Mouse (Mus musculus) embryo, embryonic 9.5 days (tissue): ENCODE data around the gene Nacc2.

Experiments used
- DNase-seq: peaks from one replicate; pipeline ENCODE4 v3.0.0-alpha.2; 2017; ENCODE audit errors: extremely low spot score

The Nacc2 gene

GRCm38 (mm10) chr2:26055046-26055746, 67.8 kb downstream of the Nacc2 start:
- peak; percentile 84 for DNase-seq

- DNase-seq: no peak
These were observed 70.2 kb downstream of the Nacc2 start for GRCm38 (mm10) chr2:26052806-26053205.

GRCm38 (mm10) chr2:26048816-26049215, 74.2 kb downstream of the Nacc2 start:
- DNase-seq: no peak

DNA sequence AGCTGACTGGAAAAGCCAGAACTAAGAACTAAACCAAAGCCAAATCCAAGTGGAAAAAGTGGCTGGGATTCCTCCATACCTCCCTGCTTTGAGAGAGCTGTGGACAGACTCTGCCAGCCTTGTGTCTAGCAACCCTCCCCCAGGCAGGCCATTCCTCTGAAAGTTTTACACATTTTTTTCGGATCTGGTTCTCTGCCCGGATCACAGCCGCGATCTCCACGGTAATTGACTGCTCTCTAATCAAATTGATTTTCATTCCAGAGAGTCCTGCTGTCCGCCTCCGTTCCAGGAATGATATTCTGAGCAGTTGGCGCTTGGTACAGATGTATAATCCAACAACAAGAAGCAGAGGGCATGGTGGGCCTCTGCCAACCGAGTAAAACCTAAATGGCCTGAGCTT, 78.8 kb downstream of the Nacc2 start:
- DNase-seq: no peak

DNA sequence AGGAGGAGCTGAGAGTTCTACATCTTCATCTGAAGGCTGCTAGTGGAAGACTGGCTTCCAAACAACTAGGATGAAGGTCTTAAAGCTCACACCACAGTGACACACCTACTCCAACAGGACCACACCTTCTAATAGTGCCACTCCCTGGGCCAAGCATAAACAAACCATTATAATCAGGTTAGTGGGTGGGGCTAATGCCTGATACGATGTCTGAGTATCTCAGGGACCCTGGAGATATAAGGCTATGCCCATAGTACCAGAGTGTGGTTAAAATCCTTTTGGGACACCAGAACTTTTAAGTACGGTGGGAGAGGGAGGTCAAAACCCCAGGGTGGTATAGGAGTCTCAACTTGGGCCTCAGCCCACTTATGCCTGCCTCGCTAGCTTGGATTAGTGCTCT, 80.4 kb downstream of the Nacc2 start:
- no peak for DNase-seq

DNA sequence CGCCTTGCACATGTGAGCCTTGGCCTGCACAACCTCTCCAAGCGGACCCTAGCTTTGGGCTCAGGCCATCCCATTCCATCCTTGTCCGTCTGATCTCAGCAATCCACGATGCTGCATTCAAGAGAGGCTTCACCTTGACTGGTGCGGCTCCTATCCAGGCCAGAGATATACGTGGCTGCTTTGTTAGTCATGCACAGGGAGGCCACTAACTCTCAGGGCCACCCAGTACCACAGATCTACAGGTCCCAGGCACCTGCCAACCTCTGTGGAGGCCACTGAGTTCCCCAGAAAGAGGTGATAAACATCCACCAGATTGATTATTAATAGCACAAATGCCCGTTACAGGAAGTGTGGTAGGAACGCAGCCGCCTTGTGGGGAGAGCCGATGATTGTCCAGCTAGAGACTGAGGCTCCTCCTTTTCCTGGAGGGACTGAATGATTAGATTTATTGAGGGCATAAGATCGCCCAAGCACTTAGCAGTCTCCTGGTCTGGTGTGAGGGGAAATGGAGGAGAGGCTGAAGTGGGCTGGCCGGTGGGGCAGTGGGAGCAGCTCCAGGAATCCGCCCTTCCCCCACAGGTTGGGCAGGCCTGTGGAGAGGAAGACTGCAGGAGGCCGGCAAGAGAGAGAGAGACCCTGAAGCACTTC, 81.7 kb downstream of the Nacc2 start:
- DNase-seq: no peak

DNA sequence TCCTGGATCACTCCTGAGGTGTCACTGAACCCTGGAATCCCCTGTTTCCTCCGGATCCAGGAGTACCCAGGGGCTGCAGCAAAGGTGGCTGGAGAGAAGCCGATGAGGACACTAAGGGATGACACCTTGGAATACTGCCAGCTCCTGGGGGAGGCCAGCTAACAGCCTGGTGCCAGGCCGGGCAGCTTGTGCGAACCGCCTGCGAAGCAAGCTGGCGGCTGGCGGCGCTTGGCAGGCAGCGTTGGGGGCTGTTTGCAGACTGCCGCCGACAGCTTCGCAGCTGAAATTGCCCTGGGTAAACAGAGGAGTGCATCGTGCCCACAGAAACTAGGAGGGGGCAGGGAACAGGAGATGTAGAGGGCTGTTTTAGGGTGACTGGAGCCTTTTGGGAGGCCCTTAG, 83.1 kb downstream of the Nacc2 start:
- no peak for DNase-seq

GRCm38 (mm10) chr2:26037386-26037785, 85.6 kb downstream of the Nacc2 start:
- DNase-seq: no peak

DNA sequence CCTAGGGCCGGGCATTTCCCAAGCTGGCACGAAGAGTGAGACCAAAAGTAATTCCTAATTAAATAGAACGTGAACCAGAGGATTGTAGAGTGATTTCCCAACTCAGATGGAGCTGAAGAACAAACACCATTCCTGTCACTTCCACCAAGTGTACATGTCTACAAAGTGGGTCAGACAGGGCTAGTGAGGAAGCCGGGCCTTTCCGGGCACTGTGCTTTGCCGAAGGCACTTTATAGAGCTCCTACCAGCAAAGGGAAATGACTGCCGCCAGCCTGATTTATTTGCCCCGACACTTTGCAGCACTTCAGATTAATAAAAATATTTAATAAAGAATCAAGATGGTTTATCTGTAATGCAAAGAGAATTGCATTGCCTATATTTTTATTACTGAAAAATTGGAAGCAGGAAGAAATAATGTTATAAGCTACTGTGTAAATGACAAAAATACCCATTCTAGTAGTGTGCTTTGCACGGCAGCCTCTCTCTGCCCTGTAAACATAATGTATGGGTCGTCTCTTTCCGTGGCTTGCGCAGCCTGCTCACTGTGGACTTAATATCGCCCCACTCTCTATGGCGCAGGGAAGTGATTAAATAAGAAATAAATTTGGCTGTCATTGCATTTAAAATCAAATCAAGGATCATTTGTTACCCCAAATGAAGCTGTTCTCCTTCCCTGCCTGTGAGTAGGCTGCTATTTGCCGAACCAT, 88.5 kb downstream of the Nacc2 start:
- DNase-seq: no peak

DNA sequence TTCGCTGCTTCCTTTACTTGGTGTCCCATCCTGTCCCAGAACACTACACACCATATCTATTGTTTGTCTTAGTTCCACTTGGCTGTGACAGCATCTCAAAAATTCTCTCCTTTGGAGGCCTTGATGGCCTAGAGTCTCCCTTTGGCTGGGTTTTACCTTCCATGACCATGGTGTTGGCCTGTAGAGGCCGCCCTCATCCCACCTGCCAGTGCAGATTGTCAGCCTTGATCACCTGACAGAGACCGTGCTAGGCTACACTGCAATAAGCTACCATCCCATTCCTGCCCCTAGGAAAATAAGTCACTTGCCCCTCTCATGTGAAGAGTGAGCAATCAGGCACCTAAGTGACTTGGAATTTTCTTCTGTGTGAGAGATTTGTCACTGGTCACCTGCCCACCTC, 92.7 kb downstream of the Nacc2 start:
- no peak for DNase-seq

GRCm38 (mm10) chr2:26024138-26025075, 98.6 kb downstream of the Nacc2 start:
- peak; percentile 60 for DNase-seq

DNA sequence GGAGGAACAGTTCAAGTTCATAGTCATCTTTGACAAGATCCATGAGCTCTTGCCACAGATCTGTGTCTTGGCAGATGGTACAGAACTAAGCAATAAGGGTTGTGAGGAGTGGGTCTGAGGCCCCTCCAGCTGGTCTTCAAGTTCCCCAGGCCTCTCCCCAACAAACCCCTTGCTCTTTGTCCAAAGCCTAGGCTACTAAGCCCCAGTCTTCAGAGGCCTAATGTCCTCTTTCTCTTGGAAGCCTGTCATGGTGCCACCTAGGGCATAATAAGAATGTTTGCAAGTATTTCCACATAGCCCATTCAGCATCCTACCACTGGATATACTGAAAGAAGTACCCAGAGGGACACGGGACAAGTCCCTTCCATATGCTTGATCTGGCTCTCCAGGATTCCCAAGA, 100.4 kb downstream of the Nacc2 start:
- no peak for DNase-seq

DNA sequence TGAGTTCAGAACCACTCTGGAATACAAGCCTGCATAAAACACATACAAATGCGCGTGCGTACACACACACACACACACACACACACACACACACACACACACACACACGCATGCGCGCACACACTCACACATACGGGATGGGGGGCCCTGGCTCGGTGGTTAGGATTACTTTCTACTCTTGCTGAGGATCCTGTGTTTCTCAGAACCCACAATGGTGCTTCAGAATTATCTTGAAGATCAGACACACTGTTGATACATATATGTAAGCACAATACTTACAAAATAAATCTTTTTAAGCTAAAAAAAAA, 100.8 kb downstream of the Nacc2 start:
- DNase-seq: no peak

- peak; percentile 92 for DNase-seq
These were observed 101.3 kb downstream of the Nacc2 start, which contains the start of gene Ubac1 for GRCm38 (mm10) chr2:26021561-26022257. Ubac1 (minus strand) TSS chr2:26021747.

DNA sequence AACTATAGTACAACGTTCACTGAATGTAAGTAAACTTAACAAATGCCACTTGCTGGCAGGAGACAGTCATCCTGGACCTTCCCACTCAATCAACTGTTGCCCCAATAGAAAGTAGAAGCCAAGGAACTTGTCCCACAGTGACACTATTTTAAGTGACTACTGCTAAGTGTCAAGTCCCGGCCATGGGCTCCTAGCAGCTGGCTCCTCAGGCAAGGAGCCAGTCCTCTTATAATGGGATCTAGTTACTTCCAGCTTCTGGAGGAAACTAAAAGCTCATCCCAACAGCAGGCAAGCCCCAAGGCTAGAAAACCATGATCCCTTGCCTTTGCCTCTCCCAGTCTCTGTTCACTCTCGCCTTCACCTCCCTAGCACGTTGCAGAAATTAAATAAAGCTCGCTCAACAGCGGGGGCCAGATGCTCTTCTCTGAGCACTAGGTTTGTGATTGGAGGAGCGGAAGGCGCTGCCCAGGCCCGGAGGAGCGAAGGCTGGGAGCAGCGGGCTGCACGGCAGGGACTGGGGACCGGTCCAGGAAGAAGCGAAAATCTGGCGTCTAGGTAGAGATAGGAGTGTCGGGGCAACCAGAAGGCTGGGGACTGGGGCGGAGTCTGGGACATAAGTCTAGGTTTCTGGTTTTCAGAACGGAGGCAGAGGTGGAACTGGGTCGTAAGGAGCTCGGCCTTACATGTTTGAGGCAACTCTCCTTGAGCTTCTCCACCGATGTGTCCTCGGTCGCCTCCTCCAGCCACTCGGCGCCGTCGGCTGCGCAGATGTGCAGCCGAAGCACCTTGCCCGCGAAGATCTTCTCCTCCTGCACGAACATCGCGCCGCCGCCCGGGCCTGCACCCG, 102.1 kb downstream of the Nacc2 start:
- no peak for DNase-seq

GRCm38 (mm10) chr2:26019923-26020322, 103.1 kb downstream of the Nacc2 start:
- no peak for DNase-seq

DNA sequence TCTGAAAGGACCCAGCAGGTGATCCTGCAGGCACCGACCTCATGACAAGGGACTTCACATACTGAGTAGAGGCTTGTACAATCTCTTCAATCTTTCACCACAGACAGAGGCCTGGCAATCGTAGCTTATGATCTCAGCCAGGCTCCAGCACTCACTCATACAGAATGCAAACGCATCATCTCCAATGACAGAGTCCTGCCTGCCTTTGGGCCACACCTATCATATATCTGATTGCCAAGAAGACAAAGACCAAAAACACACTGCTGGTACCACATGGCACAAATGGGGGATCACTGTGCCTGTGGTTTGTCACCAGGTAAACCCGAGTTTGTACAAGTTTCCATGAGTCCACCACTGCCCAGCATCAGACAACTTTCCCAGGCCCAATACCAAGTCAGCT, 105.7 kb downstream of the Nacc2 start:
- DNase-seq: no peak

DNA sequence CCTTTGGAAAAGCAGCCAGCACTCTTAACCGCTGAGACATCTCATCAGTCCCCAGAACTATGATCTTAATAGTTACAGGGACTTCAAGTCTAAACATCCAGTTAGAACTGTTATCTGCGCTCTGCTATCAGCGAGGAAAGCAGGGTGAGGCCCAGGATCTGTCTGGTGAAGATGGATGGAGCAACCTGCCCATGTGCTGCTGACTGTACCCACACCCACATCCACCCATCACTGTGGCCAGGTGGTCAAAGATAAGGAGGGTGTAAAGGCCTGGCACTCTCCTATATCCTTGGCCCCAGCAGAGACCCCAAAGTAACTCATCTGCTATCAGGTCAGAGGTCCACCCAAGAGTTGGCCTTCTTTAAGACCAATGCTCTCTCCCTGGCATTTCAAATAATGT, 109.3 kb downstream of the Nacc2 start:
- no peak for DNase-seq

GRCm38 (mm10) chr2:26011420-26011819, 111.6 kb downstream of the Nacc2 start:
- DNase-seq: no peak
